Mouse (Mus musculus) T-helper 2 cell (primary cell): ENCODE data around the gene Dcxr.

Source experiments
- in situ Hi-C: fragments of 300-600 bp; cut with MboI, MseI; formaldehyde crosslinking; loops from one replicate; pipeline ENCODE4 v1.15.1; 2025; ENCODE audit warnings: high pct_unique_total_duplicates

Gene Dcxr

GRCm38 (mm10) chr11:120729432-120730050, 2.5 kb upstream of the Dcxr start:
- in situ Hi-C loops = loop anchor here (5.0 kb wide), 1 partner anchor 38 kb away; no protein-coding TSS in a partner anchor

DNA sequence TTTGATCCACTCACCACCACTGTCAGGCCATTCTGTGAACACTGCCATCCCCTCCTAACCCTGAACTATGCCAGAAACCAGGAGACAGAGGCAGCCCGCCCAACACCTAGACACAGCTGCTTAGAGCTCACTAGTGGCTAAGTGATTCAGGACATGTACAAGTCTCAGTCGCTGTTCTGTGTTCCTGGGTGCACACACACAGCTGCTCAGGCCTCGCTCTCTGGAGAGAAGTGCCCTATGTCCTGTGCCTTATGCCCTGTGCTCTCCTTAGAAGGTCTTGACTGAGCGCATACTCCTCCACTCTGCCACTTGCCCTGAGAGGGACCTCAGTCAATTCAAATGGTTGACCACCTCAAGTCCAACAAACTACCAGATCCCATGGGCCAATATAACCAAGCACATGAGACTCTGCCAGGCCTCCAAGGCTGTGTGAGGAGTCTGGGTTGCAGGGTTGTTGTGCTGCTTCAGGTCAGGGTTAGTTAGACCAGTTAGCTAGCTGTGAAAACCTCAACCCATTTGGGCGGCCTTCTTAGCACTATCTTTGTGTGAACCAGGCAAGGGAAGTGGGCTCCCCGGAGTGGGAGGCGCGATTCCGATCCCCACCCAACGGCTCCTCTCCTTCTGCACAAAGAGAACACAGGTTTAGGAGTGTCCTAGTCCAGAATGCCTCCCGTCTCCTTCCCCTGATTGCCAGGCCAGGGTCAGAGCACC, 1.6 kb upstream of the Dcxr start:
- in situ Hi-C loops = loop anchor here (5.0 kb wide), 1 partner anchor 39 kb away; no protein-coding TSS in a partner anchor

DNA sequence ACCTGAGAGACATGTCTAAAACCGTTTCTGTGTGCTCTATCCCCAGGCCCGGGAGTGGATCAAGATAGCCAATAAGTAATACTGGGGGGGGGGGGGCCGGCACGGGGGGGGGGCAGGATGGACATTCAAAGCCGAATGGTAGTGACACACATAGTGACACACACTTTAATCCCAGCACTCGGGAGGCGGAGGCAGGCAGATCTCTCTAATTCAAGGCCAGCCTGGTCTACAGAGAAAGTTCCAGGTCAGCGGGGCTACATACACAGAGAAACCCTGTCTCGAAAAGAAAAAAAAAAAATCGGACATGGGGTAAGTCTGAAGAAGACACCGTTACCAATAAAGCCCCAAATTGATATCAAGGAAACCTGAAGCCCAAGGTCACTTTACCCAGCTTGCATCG, 483 bp upstream of the Dcxr start:
- in situ Hi-C loops = loop anchor here (5.0 kb wide), 1 partner anchor 40 kb away; no protein-coding TSS in a partner anchor

- in situ Hi-C loops = loop anchor here (5.0 kb wide), 1 partner anchor 41 kb away; no protein-coding TSS in a partner anchor
Observed at GRCm38 (mm10) chr11:120726243-120727168, 575 bp downstream of the Dcxr start.

- in situ Hi-C loops = no loop called here
Observed at GRCm38 (mm10) chr11:120723509-120723908, 3.6 kb downstream of the Dcxr start.

- in situ Hi-C loops = no loop called here
Observed at GRCm38 (mm10) chr11:120722761-120723382, 4.2 kb downstream of the Dcxr start.

- in situ Hi-C loops = no loop called here
Observed at GRCm38 (mm10) chr11:120722067-120722630, 4.9 kb downstream of the Dcxr start.

DNA sequence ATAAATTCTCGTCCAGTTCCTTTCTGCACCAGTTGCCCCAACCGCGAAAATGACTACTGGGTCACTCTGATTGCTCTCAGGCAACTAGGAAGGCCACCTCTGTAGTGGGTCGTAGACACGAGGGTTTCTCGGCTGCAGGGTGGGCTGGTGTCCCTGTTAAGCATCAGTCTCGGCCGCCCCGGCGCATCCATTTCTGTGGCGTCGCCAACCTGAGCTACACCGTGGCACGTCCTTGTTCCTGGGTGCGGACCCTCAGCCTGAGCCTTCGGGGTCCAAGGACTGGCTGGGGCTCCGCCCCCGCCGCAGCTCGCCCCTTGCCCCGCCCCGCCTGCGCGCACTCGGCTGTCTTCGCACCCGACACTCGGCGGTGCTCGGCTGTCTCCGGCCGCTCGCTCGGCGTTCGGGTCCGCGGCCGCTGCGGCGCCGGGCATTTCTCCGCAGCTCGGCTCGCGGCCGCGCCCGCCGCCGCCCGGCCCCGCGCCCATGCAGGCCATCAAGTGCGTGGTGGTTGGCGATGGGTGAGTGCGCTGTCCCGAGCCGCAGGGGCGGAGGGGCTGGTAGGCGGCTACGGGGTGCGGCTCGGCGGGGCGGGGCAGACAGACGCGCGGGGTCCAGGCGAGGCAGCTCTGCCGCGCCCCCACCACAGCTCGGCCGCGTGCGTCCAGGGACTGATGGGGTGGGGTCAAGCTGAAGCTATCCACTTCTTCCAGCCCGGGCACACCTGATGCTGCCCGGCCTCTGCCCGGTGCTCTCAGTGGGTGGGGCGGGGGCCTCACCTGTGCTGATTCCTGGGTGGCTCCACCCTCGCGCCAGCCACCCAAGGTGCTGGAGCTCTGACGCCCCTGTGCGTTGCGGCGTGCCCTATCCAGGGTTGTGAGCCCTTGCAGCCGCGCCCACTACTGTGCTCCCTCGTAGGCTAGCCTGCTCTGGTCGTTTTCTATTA, 5.7 kb downstream of the Dcxr start, which contains the start of gene Rac3:
TSS of gene Rac3 (plus strand) at position 347 of the 943 bp plus-strand sequence.
- in situ Hi-C loops = no loop called here

- in situ Hi-C loops = no loop called here
Observed at GRCm38 (mm10) chr11:120720450-120720849, 6.6 kb downstream of the Dcxr start.

GRCm38 (mm10) chr11:120719841-120720376, 7.2 kb downstream of the Dcxr start:
- in situ Hi-C loops = loop anchor here (10.0 kb wide), 1 partner anchor 95 kb away; the partner anchor contains the start of gene Sirt7

- in situ Hi-C loops = loop anchor here (10.0 kb wide), 1 partner anchor 94 kb away; the partner anchor contains the start of gene Sirt7
Observed at GRCm38 (mm10) chr11:120719242-120719641, 7.8 kb downstream of the Dcxr start.

GRCm38 (mm10) chr11:120715131-120715530, 11.9 kb downstream of the Dcxr start:
- in situ Hi-C loops = loop anchor here (10.0 kb wide), 1 partner anchor 90 kb away; the partner anchor contains the start of gene Sirt7

- in situ Hi-C loops = loop anchor here (10.0 kb wide), 1 partner anchor 90 kb away; the partner anchor contains the start of gene Sirt7
Observed at GRCm38 (mm10) chr11:120714546-120714945, 12.5 kb downstream of the Dcxr start.

GRCm38 (mm10) chr11:120713580-120714518, 13.2 kb downstream of the Dcxr start, which contains the start of the genes Cenpx and Lrrc45:
Gene Cenpx, minus strand, starts transcription at chr11:120713738.
Gene Lrrc45, plus strand, starts transcription at chr11:120713925.
- in situ Hi-C loops = loop anchor here (10.0 kb wide), 1 partner anchor 89 kb away; the partner anchor contains the start of gene Sirt7

GRCm38 (mm10) chr11:120712771-120713568, 14.1 kb downstream of the Dcxr start:
- in situ Hi-C loops = loop anchor here (10.0 kb wide), 1 partner anchor 88 kb away; the partner anchor contains the start of gene Sirt7

DNA sequence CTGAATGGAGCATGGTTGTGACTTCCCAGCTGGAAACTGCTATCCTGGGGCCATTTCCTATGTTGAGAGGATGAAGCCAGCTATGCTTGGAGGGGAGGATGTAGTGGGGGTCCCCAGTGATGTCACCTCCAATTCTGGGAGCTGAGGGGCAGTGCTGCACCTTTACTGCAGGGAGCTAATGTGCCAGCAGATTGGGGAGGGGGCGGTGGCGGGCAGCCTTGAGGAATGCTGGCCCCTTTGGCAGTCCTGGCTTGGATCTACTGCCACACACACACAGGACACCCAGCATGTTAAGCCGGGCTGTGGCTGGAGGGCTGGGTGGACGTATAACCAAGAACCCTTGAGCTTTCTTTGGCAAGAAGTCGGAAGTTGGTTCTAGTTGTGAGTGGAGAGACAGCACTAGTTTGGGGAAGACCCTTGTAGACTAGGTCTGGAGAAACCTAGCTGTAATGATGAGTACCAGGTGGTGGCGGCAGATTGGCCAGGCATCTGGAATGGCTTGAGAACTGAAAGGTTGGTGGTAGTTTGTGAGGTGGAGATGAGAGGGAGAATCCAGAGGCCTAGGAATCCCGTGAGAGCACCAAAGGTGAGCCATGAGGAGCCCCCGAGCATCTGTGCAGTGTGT, 15.0 kb downstream of the Dcxr start:
- in situ Hi-C loops = loop anchor here (10.0 kb wide), 1 partner anchor 87 kb away; the partner anchor contains the start of gene Sirt7
